Mouse (Mus musculus): ENCODE measurements at regions not wholly inside any gene's neighbourhood (a gene's known extent, or its start where the extent isn't known, plus 50 kb on each side); places are given as distances from the start of the nearest gene placed in this dataset.

GRCm38 (mm10) chr3:47348451-47348850, 900.4 kb upstream of the Pabpc4l start:
- H3K27me3 ChIP-seq (ENCODE audit: control insufficient read depth, insufficient read depth, low read length) = no peaks in the 10 kb centered on the region
- no peak overlapping the region for H3K4me2 ChIP-seq (replicated peaks)
- no peak for ATAC-seq (ENCODE audit: low FRiP score)
- no peaks in the 10 kb centered on the region for H3K36me3 ChIP-seq (replicated peaks; ENCODE audit: control insufficient read depth, insufficient read depth)
- H3K9me3 ChIP-seq (ENCODE audit: control insufficient read depth, low read length) = no peaks in the 10 kb centered on the region
- no peak overlapping the region for H3K27ac ChIP-seq
- H3K4me3 ChIP-seq (replicated peaks; ENCODE audit: low read length) = no peak overlapping the region
- no peak overlapping the region for H3K9ac ChIP-seq
- no peak for DNase-seq (ENCODE audit: low spot score)
- H3K4me1 ChIP-seq (replicated peaks; ENCODE audit: control insufficient read depth, insufficient read depth, low read length) = no peaks in the 10 kb centered on the region

- Histone ChIP-seq H3K36me3 (replicated peaks; ENCODE audit: control insufficient read depth, insufficient read depth) (no peaks in the 10 kb centered on the region), H3K27ac (no peak overlapping the region), H3K27me3 (ENCODE audit: control insufficient read depth, insufficient read depth, low read length) (no peaks in the 10 kb centered on the region), H3K4me3 (replicated peaks; ENCODE audit: low read length) (no peak overlapping the region), H3K9ac (no peak overlapping the region), H3K4me2 (replicated peaks) (no peak overlapping the region), H3K9me3 (ENCODE audit: control insufficient read depth, low read length) (no peaks in the 10 kb centered on the region), H3K4me1 (replicated peaks; ENCODE audit: control insufficient read depth, insufficient read depth, low read length) (no peaks in the 10 kb centered on the region)
- DNase-seq (ENCODE audit: low spot score) (no peak), ATAC-seq (ENCODE audit: low FRiP score) (no peak)
- WGBS = 54% methylated on average over 2 of the region's 2 CpGs
Measured at GRCm38 (mm10) chr3:47316356-47317028, 868.5 kb upstream of the Pabpc4l start.

GRCm38 (mm10) chr3:47281783-47282182, 833.8 kb upstream of the Pabpc4l start:
- no peaks in the 10 kb centered on the region for H3K4me1 ChIP-seq (replicated peaks; ENCODE audit: control insufficient read depth, insufficient read depth, low read length)
- ATAC-seq (ENCODE audit: low FRiP score) = no peak
- no peak for DNase-seq (ENCODE audit: low spot score)
- 38% methylated on average over 1 of the region's 1 CpGs for WGBS
- no peaks in the 10 kb centered on the region for H3K9me3 ChIP-seq (ENCODE audit: control insufficient read depth, low read length)
- H3K27me3 ChIP-seq (ENCODE audit: control insufficient read depth, insufficient read depth, low read length) = no peaks in the 10 kb centered on the region
- H3K9ac ChIP-seq = no peak overlapping the region
- no peak overlapping the region for H3K4me2 ChIP-seq (replicated peaks)
- H3K36me3 ChIP-seq (replicated peaks; ENCODE audit: control insufficient read depth, insufficient read depth) = no peaks in the 10 kb centered on the region
- H3K4me3 ChIP-seq (replicated peaks; ENCODE audit: low read length) = no peak overlapping the region
- H3K27ac ChIP-seq = no peak overlapping the region

- Histone ChIP-seq H3K4me1 (replicated peaks; ENCODE audit: control insufficient read depth, insufficient read depth, low read length) (no peaks in the 10 kb centered on the region), H3K9me3 (ENCODE audit: control insufficient read depth, low read length) (no peaks in the 10 kb centered on the region), H3K4me2 (replicated peaks) (no peak overlapping the region), H3K27ac (no peak overlapping the region), H3K4me3 (replicated peaks; ENCODE audit: low read length) (no peak overlapping the region), H3K27me3 (ENCODE audit: control insufficient read depth, insufficient read depth, low read length) (no peaks in the 10 kb centered on the region), H3K36me3 (replicated peaks; ENCODE audit: control insufficient read depth, insufficient read depth) (no peaks in the 10 kb centered on the region), H3K9ac (no peak overlapping the region)
- DNase-seq (ENCODE audit: low spot score) = no peak
- WGBS = 44% methylated on average over 5 of the region's 5 CpGs
- ATAC-seq (ENCODE audit: low FRiP score) = peak; percentile 59; the same call in 1 of the 2 replicates
Measured at GRCm38 (mm10) chr3:47280270-47280669, 832.3 kb upstream of the Pabpc4l start.

GRCm38 (mm10) chr3:47241030-47241429, 793.0 kb upstream of the Pabpc4l start:
- Histone ChIP-seq H3K36me3 (replicated peaks; ENCODE audit: control insufficient read depth, insufficient read depth) (no peaks in the 10 kb centered on the region), H3K4me3 (replicated peaks; ENCODE audit: low read length) (no peak overlapping the region), H3K4me2 (replicated peaks) (no peak overlapping the region), H3K9me3 (ENCODE audit: control insufficient read depth, low read length) (no peaks in the 10 kb centered on the region), H3K27ac (no peak overlapping the region), H3K4me1 (replicated peaks; ENCODE audit: control insufficient read depth, insufficient read depth, low read length) (no peaks in the 10 kb centered on the region), H3K9ac (no peak overlapping the region), H3K27me3 (ENCODE audit: control insufficient read depth, insufficient read depth, low read length) (no peaks in the 10 kb centered on the region)
- DNase-seq (ENCODE audit: low spot score) (no peak), ATAC-seq (ENCODE audit: low FRiP score) (no peak)
- 54% methylated on average over 3 of the region's 3 CpGs for WGBS

- Histone ChIP-seq H3K4me2 (replicated peaks) (no peak overlapping the region), H3K9ac (no peak overlapping the region), H3K27me3 (ENCODE audit: control insufficient read depth, insufficient read depth, low read length) (no peaks in the 10 kb centered on the region), H3K27ac (no peak overlapping the region), H3K4me3 (replicated peaks; ENCODE audit: low read length) (no peak overlapping the region), H3K36me3 (replicated peaks; ENCODE audit: control insufficient read depth, insufficient read depth) (no peaks in the 10 kb centered on the region), H3K4me1 (replicated peaks; ENCODE audit: control insufficient read depth, insufficient read depth, low read length) (no peaks in the 10 kb centered on the region), H3K9me3 (ENCODE audit: control insufficient read depth, low read length) (no peaks in the 10 kb centered on the region)
- DNase-seq (ENCODE audit: low spot score) = no peak
- WGBS = 91% methylated on average over 6 of the region's 6 CpGs
- no peak for ATAC-seq (ENCODE audit: low FRiP score)
Measured at GRCm38 (mm10) chr3:47230234-47230633, 782.2 kb upstream of the Pabpc4l start.

- no peak overlapping the region for H3K27ac ChIP-seq
- H3K9ac ChIP-seq = no peak overlapping the region
- H3K4me1 ChIP-seq (replicated peaks; ENCODE audit: control insufficient read depth, insufficient read depth, low read length) = no peaks in the 10 kb centered on the region
- WGBS = 44% methylated on average over 1 of the region's 1 CpGs
- ATAC-seq (ENCODE audit: low FRiP score) = no peak
- H3K36me3 ChIP-seq (replicated peaks; ENCODE audit: control insufficient read depth, insufficient read depth) = no peaks in the 10 kb centered on the region
- H3K4me2 ChIP-seq (replicated peaks) = no peak overlapping the region
- no peaks in the 10 kb centered on the region for H3K27me3 ChIP-seq (ENCODE audit: control insufficient read depth, insufficient read depth, low read length)
- no peak for DNase-seq (ENCODE audit: low spot score)
- H3K4me3 ChIP-seq (replicated peaks; ENCODE audit: low read length) = no peak overlapping the region
- no peaks in the 10 kb centered on the region for H3K9me3 ChIP-seq (ENCODE audit: control insufficient read depth, low read length)
Measured at GRCm38 (mm10) chr3:47218587-47218986, 770.6 kb upstream of the Pabpc4l start.

- Histone ChIP-seq H3K27me3 (ENCODE audit: control insufficient read depth, insufficient read depth, low read length) (no peaks in the 10 kb centered on the region), H3K9ac (no peak overlapping the region), H3K4me2 (replicated peaks) (no peak overlapping the region), H3K4me3 (replicated peaks; ENCODE audit: low read length) (no peak overlapping the region), H3K36me3 (replicated peaks; ENCODE audit: control insufficient read depth, insufficient read depth) (no peaks in the 10 kb centered on the region), H3K4me1 (replicated peaks; ENCODE audit: control insufficient read depth, insufficient read depth, low read length) (no peaks in the 10 kb centered on the region), H3K9me3 (ENCODE audit: control insufficient read depth, low read length) (no peaks in the 10 kb centered on the region), H3K27ac (no peak overlapping the region)
- ATAC-seq (ENCODE audit: low FRiP score) (no peak), DNase-seq (ENCODE audit: low spot score) (no peak)
- WGBS = 71% methylated on average over 2 of the region's 2 CpGs
Measured at GRCm38 (mm10) chr3:47213141-47213540, 765.1 kb upstream of the Pabpc4l start.

- H3K4me2 ChIP-seq (replicated peaks) = no peak overlapping the region
- H3K9me3 ChIP-seq (ENCODE audit: control insufficient read depth, low read length) = no peaks in the 10 kb centered on the region
- ATAC-seq (ENCODE audit: low FRiP score) (no peak), DNase-seq (ENCODE audit: low spot score) (no peak)
- no peak overlapping the region for H3K4me3 ChIP-seq (replicated peaks; ENCODE audit: low read length)
- H3K36me3 ChIP-seq (replicated peaks; ENCODE audit: control insufficient read depth, insufficient read depth) = no peaks in the 10 kb centered on the region
- H3K27ac ChIP-seq = no peak overlapping the region
- H3K9ac ChIP-seq = no peak overlapping the region
- H3K27me3 ChIP-seq (ENCODE audit: control insufficient read depth, insufficient read depth, low read length) = no peaks in the 10 kb centered on the region
- H3K4me1 ChIP-seq (replicated peaks; ENCODE audit: control insufficient read depth, insufficient read depth, low read length) = no peaks in the 10 kb centered on the region
Measured at GRCm38 (mm10) chr3:47197584-47197983, 749.6 kb upstream of the Pabpc4l start.

- 78% methylated on average over 3 of the region's 3 CpGs for WGBS
- Histone ChIP-seq H3K9me3 (ENCODE audit: control insufficient read depth, low read length) (no peaks in the 10 kb centered on the region), H3K27ac (no peak overlapping the region), H3K4me3 (replicated peaks; ENCODE audit: low read length) (no peak overlapping the region), H3K4me2 (replicated peaks) (no peak overlapping the region), H3K27me3 (ENCODE audit: control insufficient read depth, insufficient read depth, low read length) (no peaks in the 10 kb centered on the region), H3K4me1 (replicated peaks; ENCODE audit: control insufficient read depth, insufficient read depth, low read length) (no peaks in the 10 kb centered on the region), H3K36me3 (replicated peaks; ENCODE audit: control insufficient read depth, insufficient read depth) (no peaks in the 10 kb centered on the region), H3K9ac (no peak overlapping the region)
- ATAC-seq (ENCODE audit: low FRiP score) (no peak), DNase-seq (ENCODE audit: low spot score) (no peak)
Measured at GRCm38 (mm10) chr3:47184226-47184625, 736.2 kb upstream of the Pabpc4l start.

Measured in hindbrain, embryonic 14.5 days (tissue).